Mouse (Mus musculus) B cell, adult 67 days (primary cell): Measurements from ENCODE around the gene Sfpq. TPM values are rescaled to one million over a fixed set of nuclear protein-coding genes. Genes with fewer than 3 reads are reported as not detected.

Experiments
- total RNA-seq, 2 experiments: library from RNA; stranded (reverse); gene quantifications; 4 replicates each; pipeline ENCODE4 v1.2.4; 2023

Sfpq gene
- total RNA-seq = 100 to 1,000 TPM; 839 to 936 TPM

DNA sequence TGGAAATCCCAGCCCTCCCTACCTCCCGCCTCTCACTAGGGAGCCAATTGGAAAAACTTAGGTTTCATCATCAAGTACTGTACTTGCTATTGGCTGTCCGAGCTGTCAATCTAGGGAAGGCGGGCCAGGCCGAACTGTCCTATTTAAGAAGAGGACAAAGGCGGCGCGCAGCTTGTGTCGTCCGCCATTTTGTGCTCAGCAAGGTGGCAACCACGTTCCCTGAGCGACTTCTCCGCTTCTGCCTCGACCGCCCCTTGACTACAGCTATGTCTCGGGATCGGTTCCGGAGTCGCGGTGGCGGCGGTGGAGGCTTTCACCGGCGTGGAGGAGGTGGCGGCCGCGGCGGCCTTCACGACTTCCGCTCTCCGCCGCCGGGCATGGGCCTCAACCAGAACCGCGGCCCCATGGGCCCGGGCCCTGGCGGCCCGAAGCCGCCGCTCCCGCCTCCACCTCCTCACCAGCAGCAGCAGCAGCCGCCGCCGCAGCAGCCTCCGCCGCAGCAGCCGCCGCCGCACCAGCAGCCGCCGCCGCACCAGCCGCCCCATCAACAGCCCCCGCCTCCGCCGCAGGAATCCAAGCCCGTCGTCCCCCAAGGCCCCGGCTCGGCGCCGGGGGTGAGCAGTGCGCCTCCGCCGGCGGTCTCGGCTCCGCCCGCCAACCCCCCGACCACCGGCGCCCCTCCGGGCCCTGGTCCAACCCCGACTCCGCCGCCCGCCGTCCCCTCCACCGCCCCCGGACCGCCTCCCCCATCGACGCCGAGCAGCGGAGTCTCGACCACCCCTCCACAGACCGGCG is at the start of gene Sfpq:
Gene Sfpq (plus strand): TSS at position 174 of the 795 bp plus-strand sequence.

DNA sequence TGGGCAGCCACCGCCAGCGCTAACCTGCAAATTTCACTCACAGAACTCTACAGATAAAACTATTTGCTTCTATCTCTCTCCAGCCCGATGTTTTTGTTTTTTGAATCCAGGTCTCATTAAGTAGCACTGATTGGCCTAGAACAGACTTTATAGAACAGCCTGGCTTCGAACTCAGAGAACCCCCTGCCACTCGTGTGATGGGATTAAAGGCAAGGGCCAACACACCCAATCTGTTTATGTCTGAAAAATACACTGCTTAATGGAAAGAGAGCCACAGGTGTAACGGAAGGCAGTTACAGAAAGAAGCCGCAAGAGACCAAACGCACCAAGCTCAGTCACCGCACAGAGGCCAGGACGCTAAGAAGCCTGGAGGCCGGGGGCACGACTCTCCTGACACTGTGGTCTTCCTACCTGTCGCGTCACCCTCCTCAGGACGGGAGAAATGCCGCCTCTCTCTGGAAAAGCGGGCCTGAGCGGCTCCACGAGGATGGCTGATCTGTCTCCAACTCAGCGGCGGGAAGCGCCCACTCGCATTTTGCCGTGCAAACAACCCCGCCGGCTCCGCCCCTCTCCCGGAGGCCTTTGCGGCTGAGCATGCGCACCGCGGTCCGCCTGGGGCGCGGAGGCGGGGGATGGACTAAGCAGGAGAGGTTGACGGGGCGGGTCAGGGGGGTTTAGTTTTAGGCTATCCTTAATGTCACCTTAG is 39.6 kb downstream of the Sfpq start, which contains the start of gene Zmym1:
Gene Zmym1 (minus strand): TSS at position 568 of the 706 bp plus-strand sequence.

GRCm38 (mm10) chr4:127076875-127077548 is 55.9 kb downstream of the Sfpq start, which contains the start of gene Zmym6:
Gene Zmym6, plus strand, starts transcription at chr4:127077383.

Other genes with a start within 250 kb of the Sfpq start
- 10 to 100 TPM; 52.4 to 56.7 TPM for gene Zmym4, start 53.2 kb upstream of the Sfpq start, total RNA-seq
- gene Zmym1, start 39.8 kb downstream of the Sfpq start, total RNA-seq = 10 to 100 TPM; 15.9 to 16.0 TPM
- gene Zmym6, start 56.1 kb downstream of the Sfpq start, total RNA-seq = 10 to 100 TPM; 29.9 to 32.5 TPM
- gene Tmem35b, start 102.4 kb downstream of the Sfpq start, total RNA-seq = 1 to 10 TPM; 8.4 to 9.3 TPM
- gene Dlgap3, start 147.9 kb downstream of the Sfpq start, total RNA-seq = under 1 TPM; 0.56 to 0.58 TPM
- gene Smim12, start 222.5 kb downstream of the Sfpq start, total RNA-seq = 10 to 100 TPM; 24.1 to 30.1 TPM